In genomic region chr14:75665430-75666180, GRCm38 (mm10) we compare ENCODE assay signal across 34 mouse cellular contexts. TPM values are rescaled to one million over a fixed set of nuclear protein-coding genes. Genes with fewer than 3 reads are reported as not detected.
DNase-seq lines count a peak whose midpoint lies in the region; ATAC-seq and TF ChIP-seq lines count a peak whose summit lies in the region.
"Had no signal": no experiment of that assay in that cellular context is flagged by ENCODE, and none has a peak within 500 bp of the region (broad histone marks: within the 10 kb centered on the region; RNA-seq: fewer than 3 reads in every experiment).

No protein-coding gene starts in this region.

- WGBS in kidney, embryonic 16.5 days, result 23% methylated on average over 2 of the region's 2 CpGs
- WGBS in kidney, postnatal 0 days, result 35% methylated on average over 2 of the region's 2 CpGs

- peak; percentile 37 for DNase-seq in kidney, adult 9 months
- DNase-seq in kidney, postnatal 14 days, result no peak
- DNase-seq in kidney, adult 11 months, result no peak
- peak; percentile 19 for DNase-seq in kidney, postnatal 0 days (ENCODE audit: low spot score)
- DNase-seq in heart, postnatal 14 days, result no peak
- DNase-seq: adrenal gland, adult 2 months; adrenal gland, postnatal 14 days; B cell, adult 2 months; cerebellum, adult 11-12 months; cerebellum, adult 8-10 months; cerebellum, postnatal 10 days; cerebellum, postnatal 36 days; embryo, embryonic 11 days; gastrocnemius, postnatal 25 days; heart, adult 2 months had no signal

- peak; percentile 69 for ATAC-seq in kidney, embryonic 16.5 days (ENCODE audit: low FRiP score, low TSS enrichment)
- ATAC-seq in kidney, postnatal 0 days (replicated peaks; ENCODE audit: low FRiP score, low read depth), result peak; percentile 49; the same call in 1 of the 2 replicates
- ATAC-seq: forebrain, embryonic 15.5 days had no signal

- H3K4me1 ChIP-seq in kidney, embryonic 16.5 days (ENCODE audit: insufficient read depth, low read length), result peaks cover 6% of the 10 kb centered on the region; the same call in 1 of the 2 replicates
- H3K4me1 ChIP-seq in kidney, postnatal 0 days (replicated peaks; ENCODE audit: insufficient read depth, low read length), result no peaks in the 10 kb centered on the region
- H3K4me1 ChIP-seq: embryonic facial prominence, embryonic 10.5 days; embryonic facial prominence, embryonic 13.5 days; heart, embryonic 10.5 days; hindbrain, embryonic 12.5 days had no signal

- H3K9me3 ChIP-seq in kidney, embryonic 16.5 days (ENCODE audit: low read length), result no peaks in the 10 kb centered on the region; the same call in 1 of the 2 replicates
- no peaks in the 10 kb centered on the region for H3K9me3 ChIP-seq in kidney, postnatal 0 days (replicated peaks; ENCODE audit: low read length)
- H3K9me3 ChIP-seq: embryonic facial prominence, embryonic 10.5 days; embryonic facial prominence, embryonic 13.5 days; forebrain, embryonic 12.5 days; forebrain, embryonic 15.5 days; G1E; heart, embryonic 10.5 days; heart, embryonic 13.5 days; hindbrain, embryonic 12.5 days; hindbrain, embryonic 15.5 days had no signal

- H3K36me3 ChIP-seq in kidney, embryonic 16.5 days (ENCODE audit: insufficient read depth, low read length), result no peaks in the 10 kb centered on the region
- no peaks in the 10 kb centered on the region for H3K36me3 ChIP-seq in kidney, postnatal 0 days (ENCODE audit: insufficient read depth, low read length)
- H3K36me3 ChIP-seq: embryonic facial prominence, embryonic 10.5 days; embryonic facial prominence, embryonic 13.5 days; forebrain, embryonic 12.5 days; forebrain, embryonic 15.5 days; G1E; heart, embryonic 10.5 days; heart, embryonic 13.5 days; hindbrain, embryonic 12.5 days; hindbrain, embryonic 15.5 days had no signal

- no peak for TF ChIP-seq CTCF in kidney, postnatal 0 days (IDR thresholded peaks at IDR 0.05; ENCODE audit: low read depth)

- no peak overlapping the region for H3K4me3 ChIP-seq in kidney, embryonic 16.5 days (ENCODE audit: low read length)
- H3K4me3 ChIP-seq in kidney, postnatal 0 days (replicated peaks; ENCODE audit: low read depth, low read length), result no peak overlapping the region
- H3K4me3 ChIP-seq: embryonic facial prominence, embryonic 10.5 days; embryonic facial prominence, embryonic 13.5 days; erythroblast, embryonic 14.5 days; forebrain, embryonic 12.5 days; forebrain, embryonic 15.5 days; heart, adult 2 months; heart, embryonic 10.5 days; heart, embryonic 13.5 days; hindbrain, embryonic 12.5 days; hindbrain, embryonic 15.5 days had no signal

- no peaks in the 10 kb centered on the region for H3K27me3 ChIP-seq in kidney, embryonic 16.5 days (ENCODE audit: insufficient read depth, low read length)
- H3K27me3 ChIP-seq in kidney, postnatal 0 days (ENCODE audit: insufficient read depth, low read length), result no peaks in the 10 kb centered on the region
- H3K27me3 ChIP-seq: embryonic facial prominence, embryonic 13.5 days; forebrain, embryonic 12.5 days; forebrain, embryonic 15.5 days; heart, embryonic 13.5 days; hindbrain, embryonic 12.5 days; hindbrain, embryonic 15.5 days had no signal

- peak overlapping the region; percentile 27 for H3K27ac ChIP-seq in kidney, embryonic 16.5 days (ENCODE audit: low read length)
- H3K27ac ChIP-seq in kidney, postnatal 0 days, result peak overlapping the region; percentile 16; the same call in 1 of the 2 replicates
- H3K27ac ChIP-seq: embryonic facial prominence, embryonic 10.5 days; embryonic facial prominence, embryonic 13.5 days; forebrain, embryonic 12.5 days; forebrain, embryonic 15.5 days; heart, adult 2 months; heart, embryonic 10.5 days; heart, embryonic 13.5 days; hindbrain, embryonic 12.5 days; hindbrain, embryonic 15.5 days had no signal

- H3K9ac ChIP-seq in kidney, embryonic 16.5 days (replicated peaks; ENCODE audit: low read length), result no peak overlapping the region
- H3K9ac ChIP-seq in kidney, postnatal 0 days (ENCODE audit: low read depth, low read length), result no peak overlapping the region
- H3K9ac ChIP-seq: embryonic facial prominence, embryonic 13.5 days; forebrain, embryonic 12.5 days; forebrain, embryonic 15.5 days; heart, embryonic 13.5 days; hindbrain, embryonic 12.5 days; hindbrain, embryonic 15.5 days had no signal

- intact Hi-C loops in heart, postnatal 14 days (cut with DNase I), result no loop called here

- H3K4me2 ChIP-seq in kidney, embryonic 16.5 days (replicated peaks; ENCODE audit: low read depth, low read length), result no peak overlapping the region
- H3K4me2 ChIP-seq in kidney, postnatal 0 days (ENCODE audit: low read length), result no peak overlapping the region
- H3K4me2 ChIP-seq: embryonic facial prominence, embryonic 13.5 days; forebrain, embryonic 12.5 days; forebrain, embryonic 15.5 days; heart, embryonic 13.5 days; hindbrain, embryonic 12.5 days; hindbrain, embryonic 15.5 days had no signal

RNA-seq across cellular contexts. Expression of gene Erich6b, which starts 23.5 kb away (rescaled TPM):
- 0.21 and 0.25 TPM in 2 replicates for polyA plus RNA-seq in kidney, embryonic 16.5 days (2015; fragmentation: Nextera tagmentation; extraction: Ambion mirVana)
- polyA plus RNA-seq in kidney, postnatal 0 days (2015; fragmentation: Nextera tagmentation; extraction: Ambion mirVana), result 0.32 and 0.58 TPM in 2 replicates
- not detected for total RNA-seq in heart, postnatal 14 days (2021)
- total RNA-seq: adrenal gland, adult 2 months; adrenal gland, postnatal 14 days; adrenal gland, postnatal 4 days; CH12.LX; G1E; gastrocnemius, adult 8-10 months; gastrocnemius, postnatal 25 days; heart, adult 2 months; heart, postnatal 25 days; hematopoietic stem cell, adult 5-6 weeks had no signal
- polyA plus RNA-seq: adrenal gland, adult 2 months; cortical plate, adult 2 months; embryonic facial prominence, embryonic 10.5 days; embryonic facial prominence, embryonic 13.5 days; erythroblast, embryonic 14.5 days; forebrain, embryonic 12.5 days; forebrain, embryonic 15.5 days; G1E; gonadal fat pad, adult 2 months; heart, adult 2 months; heart, embryonic 10.5 days; heart, embryonic 13.5 days; heart, embryonic 16.5 days; hindbrain, embryonic 12.5 days; hindbrain, embryonic 15.5 days had no signal

Comparison
In these comparisons a context has a peak if more than half of its experiments do, and no peak if none do; other contexts are left out.
1. DNase-seq: peak in kidney, adult 9 months (single experiment) and kidney, postnatal 0 days (single experiment); none in kidney, postnatal 14 days (single experiment), kidney, adult 11 months (single experiment) and heart, postnatal 14 days (0 of 2).